Mouse (Mus musculus): Measurements from ENCODE around the gene Fam187b.

GRCm38 (mm10) chr7:30988519-30989162 lies 15.1 kb downstream of the Fam187b start:
- TF ChIP-seq POLR2A (IDR thresholded peaks at IDR 0.05; ENCODE audit: insufficient read length, low read depth) = no peak
- TF ChIP-seq MAX (IDR thresholded peaks at IDR 0.05; ENCODE audit: low read depth) = no peak
- no peak for TF ChIP-seq MYOD1 (IDR thresholded peaks at IDR 0.05; ENCODE audit: control insufficient read depth in 1 of 3, insufficient read length in 2 of 3, low read depth in 2 of 3)
- TF ChIP-seq E2F4 (IDR thresholded peaks at IDR 0.05; ENCODE audit: insufficient read depth) = no peak
- no peak for TF ChIP-seq REST (IDR thresholded peaks at IDR 0.05; ENCODE audit: insufficient read depth, insufficient read length)
- TF ChIP-seq TCF12 (IDR thresholded peaks at IDR 0.05; ENCODE audit: insufficient read depth, poor library complexity, severe bottlenecking) = no peak
- TF ChIP-seq USF1 (IDR thresholded peaks at IDR 0.05; ENCODE audit: low read depth) = no peak
